Mouse (Mus musculus) myocyte (in vitro differentiated cells): ENCODE results near the gene Plvap. TPM values are rescaled to one million over a fixed set of nuclear protein-coding genes. Genes with fewer than 3 reads are reported as not detected.
A peak's percentile ranks its signal among the peaks of the same experiment; 100 is the strongest.

Source experiments
- H3K27me3 ChIP-seq: one replicate; pipeline ENCODE4 v1.6.1; 2011; ENCODE audit not compliant: control insufficient read depth, insufficient read depth, insufficient read length
- H3K36me3 ChIP-seq: one replicate; pipeline ENCODE4 v1.6.1; 2011; ENCODE audit not compliant: control insufficient read depth, insufficient read depth
- H3K4me2 ChIP-seq: one replicate; pipeline ENCODE4 v1.6.1; 2011; ENCODE audit warnings: low read depth, control low read depth
- H3K4me3 ChIP-seq: one replicate; pipeline ENCODE4 v1.5.1; 2011; ENCODE audit warnings: mild to moderate bottlenecking, control low read depth, moderate library complexity
- H3K79me2 ChIP-seq: one replicate; pipeline ENCODE4 v1.6.1; 2011; ENCODE audit not compliant: control insufficient read depth, insufficient read depth
- H3ac ChIP-seq: one replicate; pipeline ENCODE4 v1.6.1; 2011; ENCODE audit not compliant: control insufficient read depth, insufficient read length
- CEBPB ChIP-seq: IDR thresholded peaks from 2 replicates; pipeline ENCODE4 v1.6.1; 2011; ENCODE audit warnings: mild to moderate bottlenecking, moderate library complexity; ENCODE audit not compliant: poor library complexity, insufficient read depth, severe bottlenecking
- E2F4 ChIP-seq: IDR thresholded peaks from one replicate; pipeline ENCODE4 v1.6.1; 2011; ENCODE audit warnings: mild to moderate bottlenecking, control low read depth, moderate library complexity; ENCODE audit not compliant: insufficient read depth
- MAX ChIP-seq: IDR thresholded peaks from one replicate; pipeline ENCODE4 v1.6.1; 2011; ENCODE audit warnings: low read depth, mild to moderate bottlenecking, control low read depth
- MYOD1 ChIP-seq, 3 experiments: IDR thresholded peaks; one replicate each; pipeline ENCODE4 v1.6.1; 2011; ENCODE audit warnings: control low read depth in 2 of 3, low read depth in 2 of 3, mild to moderate bottlenecking in 2 of 3, moderate library complexity in 1 of 3; ENCODE audit not compliant: insufficient read length in 2 of 3, control insufficient read depth in 1 of 3
- MYOG ChIP-seq, 3 experiments: IDR thresholded peaks; one replicate each; pipeline ENCODE4 v1.6.1; 2011; ENCODE audit warnings: control low read depth in 2 of 3, low read depth in 2 of 3, mild to moderate bottlenecking in 2 of 3; ENCODE audit not compliant: insufficient read length in 2 of 3, control insufficient read depth in 1 of 3, insufficient read depth in 1 of 3
- POLR2A ChIP-seq: IDR thresholded peaks from one replicate; pipeline ENCODE4 v1.6.1; 2011; ENCODE audit warnings: low read depth, mild to moderate bottlenecking, control low read depth, moderate library complexity; ENCODE audit not compliant: insufficient read length
- POLR2AphosphoS2 ChIP-seq: IDR thresholded peaks from one replicate; pipeline ENCODE4 v1.6.1; 2011; ENCODE audit warnings: low read depth, control low read depth; ENCODE audit not compliant: insufficient read length
- REST ChIP-seq: IDR thresholded peaks from one replicate; pipeline ENCODE4 v1.6.1; 2011; ENCODE audit warnings: mild to moderate bottlenecking, control low read depth, moderate library complexity; ENCODE audit not compliant: insufficient read depth, insufficient read length
- SRF ChIP-seq: IDR thresholded peaks from one replicate; pipeline ENCODE4 v1.6.1; 2011; ENCODE audit warnings: low read depth; ENCODE audit not compliant: control insufficient read depth, insufficient read length
- TCF12 ChIP-seq: IDR thresholded peaks from one replicate; pipeline ENCODE4 v1.6.1; 2011; ENCODE audit warnings: mild to moderate bottlenecking, control low read depth; ENCODE audit not compliant: poor library complexity, insufficient read depth, severe bottlenecking
- TCF3 ChIP-seq: IDR thresholded peaks from one replicate; pipeline ENCODE4 v1.6.1; 2011; ENCODE audit warnings: low read depth, control low read depth; ENCODE audit not compliant: insufficient read length
- USF1 ChIP-seq: IDR thresholded peaks from one replicate; pipeline ENCODE4 v1.6.1; 2011; ENCODE audit warnings: low read depth, mild to moderate bottlenecking, control low read depth, moderate library complexity
- polyA plus RNA-seq: library from polyadenylated mRNA; unstranded; fragments of >200 nt; fragmentation: generic; extraction: Trizol; gene quantifications from one replicate; pipeline ENCODE4 v1.2.1, GENCODE M21; 2012; ENCODE audit warnings: missing spikeins

Plvap gene
- polyA plus RNA-seq, 1 experiment, result 0.18 TPM

DNA sequence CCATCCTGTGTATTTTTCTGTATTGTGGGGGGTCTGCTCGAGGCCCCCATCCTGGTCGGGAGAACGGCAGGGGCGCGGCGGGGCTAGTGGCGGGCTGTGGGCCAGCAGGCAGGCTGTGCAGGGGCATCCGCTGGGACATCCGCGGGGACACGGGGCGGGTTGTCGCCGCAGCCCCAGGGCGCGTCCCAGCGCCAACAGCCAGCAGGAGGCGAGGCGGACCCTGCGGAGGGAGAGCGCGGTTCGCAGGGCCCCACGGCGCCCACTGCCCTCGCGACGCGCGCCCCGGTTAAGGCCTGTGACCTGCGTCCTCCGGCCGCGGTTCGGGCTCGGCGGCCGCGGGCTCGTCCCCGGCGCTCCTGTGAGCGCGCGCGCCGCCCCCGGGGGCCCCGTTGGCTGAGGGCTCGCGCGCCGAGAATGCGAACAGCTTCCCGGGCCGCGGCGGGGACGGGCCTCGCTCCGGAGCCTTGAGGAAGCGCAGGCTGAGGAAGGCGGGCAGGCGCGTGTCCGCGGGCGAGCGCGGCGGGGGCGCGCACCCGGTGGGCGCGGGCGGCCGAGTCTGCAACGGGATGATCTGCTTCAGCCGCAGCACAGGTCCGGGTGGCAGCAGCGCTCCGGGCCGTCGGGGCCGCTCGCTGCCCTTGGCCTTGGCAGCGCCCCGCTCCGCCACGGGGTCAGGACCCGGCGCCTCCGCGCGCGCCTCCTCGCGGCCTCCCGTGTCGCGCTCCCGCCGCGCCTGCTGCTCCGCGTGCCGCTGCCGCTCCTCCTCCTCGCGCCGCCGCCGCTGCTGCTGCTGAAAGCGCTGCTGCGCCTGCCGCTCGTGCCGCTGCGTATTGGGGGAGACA, 35.2 kb downstream of the Plvap start:
- H3ac ChIP-seq, result peak overlapping the region; percentile 71
- peaks cover 5% of the 10 kb centered on the region for H3K36me3 ChIP-seq
- peaks cover 4% of the 10 kb centered on the region for H3K79me2 ChIP-seq
- peak; percentile 48 for TF ChIP-seq POLR2A
- TF ChIP-seq MAX, result no peak
- TF ChIP-seq MYOG (IDR thresholded peaks at IDR 0.05; ENCODE audit: control insufficient read depth in 1 of 3, insufficient read depth in 1 of 3, insufficient read length in 2 of 3, low read depth in 2 of 3), result peak in 1 of 3 experiments; percentile 1
- TF ChIP-seq USF1, result no peak
- TF ChIP-seq POLR2AphosphoS2, result peak; percentile 83
- peak in 1 of 3 experiments; percentile 58 for TF ChIP-seq MYOD1 (IDR thresholded peaks at IDR 0.05; ENCODE audit: control insufficient read depth in 1 of 3, insufficient read length in 2 of 3, low read depth in 2 of 3)
- H3K4me2 ChIP-seq, result peak overlapping the region; percentile 61
- no peak overlapping the region for H3K4me3 ChIP-seq
- no peaks in the 10 kb centered on the region for H3K27me3 ChIP-seq

DNA sequence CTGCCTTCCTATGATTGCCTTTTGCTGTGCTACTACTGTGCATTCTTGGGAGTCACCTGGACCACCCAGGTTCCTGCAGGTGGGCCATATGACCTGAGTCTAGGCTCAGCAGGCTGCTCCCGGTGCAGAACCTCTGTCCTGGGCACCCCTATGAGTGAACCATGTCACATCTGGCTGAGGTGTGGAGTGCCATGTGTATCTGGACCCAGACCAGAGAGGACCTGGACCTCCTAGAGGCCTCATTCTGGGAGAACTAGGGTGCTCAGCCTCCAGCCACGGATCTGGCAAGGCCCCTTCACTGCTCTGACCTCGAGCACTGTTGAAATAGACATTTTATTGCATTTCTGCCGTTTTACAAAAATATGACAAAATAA, 35.9 kb downstream of the Plvap start:
- peak overlapping the region; percentile 71 for H3ac ChIP-seq
- H3K27me3 ChIP-seq, result no peaks in the 10 kb centered on the region
- peaks cover 9% of the 10 kb centered on the region for H3K79me2 ChIP-seq
- H3K4me2 ChIP-seq, result peak overlapping the region; percentile 61
- peaks cover 5% of the 10 kb centered on the region for H3K36me3 ChIP-seq
- no peak overlapping the region for H3K4me3 ChIP-seq
- TF ChIP-seq POLR2AphosphoS2, result peak; percentile 71
- TF ChIP-seq MYOD1 (IDR thresholded peaks at IDR 0.05; ENCODE audit: control insufficient read depth in 1 of 3, insufficient read length in 2 of 3, low read depth in 2 of 3), result no peak

DNA sequence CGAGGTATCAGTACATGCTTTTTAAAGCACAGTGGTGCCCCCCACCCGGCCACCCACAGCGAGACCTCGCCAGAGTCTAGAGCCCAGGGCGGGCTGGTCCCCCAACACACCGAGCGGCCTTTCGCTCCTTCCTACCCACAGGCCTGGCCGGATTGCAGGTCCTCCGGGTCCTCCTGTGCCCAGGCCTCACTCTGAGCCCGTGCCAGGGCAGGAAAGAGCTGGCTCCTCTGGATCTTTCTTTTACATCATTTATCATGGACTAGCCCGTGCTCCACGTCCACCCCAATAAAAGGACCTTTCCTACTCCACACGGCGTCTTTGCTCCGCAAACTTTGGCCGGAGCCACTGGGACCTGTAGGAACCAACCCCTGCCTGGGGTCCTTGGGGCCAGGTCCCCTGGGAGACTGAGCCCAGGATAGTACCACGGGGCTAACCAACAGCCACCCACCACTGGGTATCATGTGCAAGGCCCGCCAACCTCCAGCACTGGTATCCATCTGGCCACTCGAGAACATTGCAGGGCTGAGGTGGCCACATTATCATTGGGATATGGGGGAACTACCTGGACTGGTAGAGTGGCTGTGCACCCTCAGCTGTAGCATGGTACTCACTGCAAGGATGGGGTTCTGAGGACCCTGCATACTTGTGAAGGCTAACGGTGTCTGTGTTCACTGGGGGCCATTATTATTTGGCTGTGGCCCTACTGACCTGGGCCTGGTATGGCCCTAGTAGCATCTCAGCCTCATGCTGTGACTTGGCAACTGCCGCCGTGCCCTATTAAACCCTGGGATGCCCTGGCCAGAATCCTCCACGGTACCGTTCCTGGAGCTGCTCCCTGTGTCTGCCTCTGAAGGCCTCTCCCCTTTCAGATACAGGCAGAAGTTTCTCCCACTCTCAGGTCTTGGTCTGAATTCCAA, 36.5 kb downstream of the Plvap start:
- Histone ChIP-seq H3K4me3 (no peak overlapping the region), H3K27me3 (no peaks in the 10 kb centered on the region), H3K4me2 (no peak overlapping the region), H3K36me3 (peaks cover 5% of the 10 kb centered on the region), H3ac (no peak overlapping the region), H3K79me2 (peaks cover 15% of the 10 kb centered on the region)
- TF ChIP-seq TCF3 (no peak), MYOD1 (IDR thresholded peaks at IDR 0.05; ENCODE audit: control insufficient read depth in 1 of 3, insufficient read length in 2 of 3, low read depth in 2 of 3) (no peak), E2F4 (no peak), POLR2A (no peak), POLR2AphosphoS2 (no peak), USF1 (no peak), CEBPB (no peak), SRF (no peak), REST (no peak)

DNA sequence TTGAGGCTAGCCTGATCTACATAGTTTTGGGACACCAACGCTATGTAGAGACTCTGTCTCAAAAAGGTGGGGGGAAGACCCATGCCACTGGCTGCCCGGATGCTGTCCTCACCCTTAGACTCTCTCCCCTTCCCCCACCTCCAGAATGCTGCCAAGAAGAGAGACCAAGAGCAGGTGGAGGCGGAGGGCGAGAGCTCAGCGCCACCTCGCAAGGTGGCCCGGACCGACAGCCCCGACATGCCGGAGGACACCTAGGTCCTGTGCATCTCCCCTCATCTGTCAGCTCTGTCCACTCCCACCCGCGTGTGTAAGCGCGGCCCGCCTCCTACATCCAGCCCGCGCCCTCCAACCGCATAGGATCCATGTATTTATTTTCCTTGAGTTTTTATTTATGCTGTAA, 37.2 kb downstream of the Plvap start:
- Histone ChIP-seq H3K4me3 (no peak overlapping the region), H3K79me2 (peaks cover 22% of the 10 kb centered on the region), H3ac (no peak overlapping the region), H3K27me3 (no peaks in the 10 kb centered on the region), H3K36me3 (peaks cover 5% of the 10 kb centered on the region), H3K4me2 (no peak overlapping the region)
- no peak for TF ChIP-seq MYOG (IDR thresholded peaks at IDR 0.05; ENCODE audit: control insufficient read depth in 1 of 3, insufficient read depth in 1 of 3, insufficient read length in 2 of 3, low read depth in 2 of 3)
- TF ChIP-seq E2F4, result no peak
- no peak for TF ChIP-seq TCF12
- no peak for TF ChIP-seq USF1
- no peak for TF ChIP-seq POLR2A
- TF ChIP-seq MYOD1 (IDR thresholded peaks at IDR 0.05; ENCODE audit: control insufficient read depth in 1 of 3, insufficient read length in 2 of 3, low read depth in 2 of 3), result no peak

DNA sequence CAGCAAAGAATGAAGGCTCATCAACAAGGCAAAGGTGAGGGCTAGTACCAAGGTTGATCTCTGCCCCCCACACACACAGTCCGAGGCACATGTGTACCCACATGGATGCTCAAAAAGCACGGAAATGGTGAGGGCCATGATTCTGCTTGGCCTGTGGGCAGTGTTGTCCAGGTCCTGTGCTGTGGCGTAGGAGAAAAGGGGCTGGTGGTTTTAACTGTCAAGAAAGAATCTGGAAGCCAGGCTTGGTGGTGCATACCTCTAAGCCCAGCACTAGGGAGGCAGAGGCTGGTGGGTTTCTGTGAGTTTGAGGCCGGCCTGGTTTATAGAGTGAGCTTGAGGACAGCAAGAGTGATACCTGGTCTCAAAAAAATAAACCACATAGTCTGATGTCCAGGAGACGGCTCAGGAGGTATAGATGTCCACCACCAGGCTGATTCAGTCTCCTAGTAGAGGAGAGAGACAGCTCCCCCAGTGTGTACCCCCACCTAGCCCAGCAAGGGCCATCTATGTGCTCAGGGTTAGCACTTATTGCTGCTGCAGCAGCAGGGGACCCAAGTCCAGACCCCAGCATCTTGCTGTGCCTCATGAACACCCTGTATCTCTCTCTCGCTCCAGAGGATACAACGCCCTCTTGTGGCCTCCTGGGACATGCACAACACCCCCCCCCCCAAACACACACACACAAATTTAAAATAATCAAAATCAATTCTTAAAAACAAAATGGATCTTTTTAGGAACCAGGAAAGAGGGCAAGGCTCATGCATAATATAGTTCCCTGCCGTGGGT, 38.8 kb downstream of the Plvap start:
- TF ChIP-seq POLR2AphosphoS2 (no peak), MYOG (IDR thresholded peaks at IDR 0.05; ENCODE audit: control insufficient read depth in 1 of 3, insufficient read depth in 1 of 3, insufficient read length in 2 of 3, low read depth in 2 of 3) (no peak), REST (no peak), TCF3 (no peak), TCF12 (no peak), MYOD1 (IDR thresholded peaks at IDR 0.05; ENCODE audit: control insufficient read depth in 1 of 3, insufficient read length in 2 of 3, low read depth in 2 of 3) (no peak), MAX (no peak), SRF (no peak), E2F4 (no peak), CEBPB (no peak), USF1 (no peak), POLR2A (no peak)
- Histone ChIP-seq H3K27me3 (no peaks in the 10 kb centered on the region), H3K36me3 (peaks cover 5% of the 10 kb centered on the region), H3K4me3 (no peak overlapping the region), H3ac (no peak overlapping the region), H3K4me2 (no peak overlapping the region), H3K79me2 (peaks cover 23% of the 10 kb centered on the region)
